8 mouse cellular contexts compared by ENCODE assay signal in the genomic region with DNA sequence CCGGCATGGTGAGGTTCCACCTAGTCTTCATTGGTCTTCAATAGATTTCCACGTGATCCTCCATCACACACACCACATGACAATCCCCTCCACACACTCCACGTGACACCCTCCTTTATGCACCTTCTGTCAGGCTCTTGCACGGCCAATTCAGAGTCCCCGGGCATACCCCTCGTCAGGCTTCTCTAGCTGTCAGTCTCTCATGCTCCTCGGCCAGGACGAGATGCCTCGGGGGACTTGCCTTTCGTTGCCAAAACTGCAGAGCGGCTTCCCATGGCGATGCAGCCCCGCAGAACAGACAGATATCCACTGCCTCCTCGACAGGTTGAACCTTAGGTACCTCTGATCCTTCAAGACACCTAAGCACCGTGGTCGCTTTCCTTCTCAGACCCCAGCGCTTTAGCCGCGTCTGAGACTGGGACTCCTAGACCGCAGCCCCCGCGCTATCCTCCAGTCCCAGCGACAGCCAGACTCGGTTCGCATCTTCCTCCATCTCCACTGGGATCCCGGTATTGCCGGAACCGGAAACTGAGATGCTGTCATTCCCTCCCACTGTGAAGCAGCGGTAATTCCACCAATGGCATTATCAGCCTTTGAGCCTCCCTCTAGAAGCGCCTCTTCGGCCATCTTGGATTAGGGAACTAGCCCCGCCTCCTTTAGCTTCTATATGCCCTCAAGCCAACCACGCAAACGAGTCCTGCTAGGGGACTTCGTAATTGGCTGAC. TPM values are rescaled to one million over a fixed set of nuclear protein-coding genes. Genes with fewer than 3 reads are reported as not detected.
A peak's percentile ranks its signal among the peaks of the same experiment; 100 is the strongest.
DNase-seq lines count a peak whose midpoint lies in the region; ATAC-seq lines count a peak whose summit lies in the region.

Gene Slc25a44 (minus strand): TSS at position 535 of the 725 bp plus-strand sequence.

- peaks cover 9% of the 10 kb centered on the region; the same call in 1 of the 2 replicates for H3K36me3 ChIP-seq in hindbrain, embryonic 16.5 days (ENCODE audit: control insufficient read depth, insufficient read depth, low read length)
- peaks cover 15% of the 10 kb centered on the region; the same call in 1 of the 2 replicates for H3K36me3 ChIP-seq in macrophage (ENCODE audit: inconsistent target)

- peak within 1 kb of the TSS; percentile 70 for H3K9ac ChIP-seq in hindbrain, embryonic 16.5 days (ENCODE audit: low read depth, low read length)

- H3K27me3 ChIP-seq in hindbrain, embryonic 16.5 days (replicated peaks; ENCODE audit: control insufficient read depth, insufficient read depth, low read length): no peaks in the 10 kb centered on the region

- WGBS in hindbrain, embryonic 16.5 days: 1% methylated on average over 35 of the region's 35 CpGs
- WGBS in macrophage (ENCODE audit: missing documents): under 1% methylated on average over 35 of the region's 35 CpGs

- H3K4me2 ChIP-seq in hindbrain, embryonic 16.5 days (ENCODE audit: low read length): peak within 1 kb of the TSS; percentile 64

- ATAC-seq in hindbrain, embryonic 16.5 days: peak; percentile 95

- H3K27ac ChIP-seq in hindbrain, embryonic 16.5 days (ENCODE audit: low read depth, low read length): peak within 1 kb of the TSS; percentile 76
- peak within 1 kb of the TSS; percentile 61 for H3K27ac ChIP-seq in macrophage

- H3K9me3 ChIP-seq in hindbrain, embryonic 16.5 days (ENCODE audit: control insufficient read depth, low read length): no peaks in the 10 kb centered on the region

- H3K4me3 ChIP-seq in hindbrain, embryonic 16.5 days (ENCODE audit: low read length): peak within 1 kb of the TSS; percentile 72
- peak within 1 kb of the TSS; percentile 93 for H3K4me3 ChIP-seq in macrophage (ENCODE audit: inconsistent target)

- H3K79me2 ChIP-seq in macrophage (ENCODE audit: inconsistent target): peaks cover 51% of the 10 kb centered on the region

- peak; percentile 93 for DNase-seq in WW6 (ENCODE audit: low read depth, low spot score)
- peak; percentile 76 to 92 for DNase-seq in cerebellum, postnatal 4 days (ENCODE audit: low spot score in 2 of 2)
- peak; percentile 99 for DNase-seq in gastrocnemius, adult 18-20 months (ENCODE audit: low spot score)
- DNase-seq in left cerebral cortex, adult 18-20 months (ENCODE audit: low spot score in 2 of 2): peak; percentile 93 to 95
- DNase-seq in right cerebral cortex, adult 18-20 months: peak; percentile 97
- peak; percentile 67 for DNase-seq in urinary bladder, postnatal 10 days (ENCODE audit: low spot score)

- H3K4me1 ChIP-seq in hindbrain, embryonic 16.5 days (ENCODE audit: control insufficient read depth, insufficient read depth, low read depth, low read length): peaks cover 24% of the 10 kb centered on the region

RNA-seq across cellular contexts. Expression of gene Slc25a44, which starts in this region (rescaled TPM):
- 10 to 100 TPM; 18.4 to 19.1 TPM for total RNA-seq in gastrocnemius, adult 18-20 months (2021)
- polyA plus RNA-seq in hindbrain, embryonic 16.5 days (2015; fragmentation: Nextera tagmentation; extraction: Ambion mirVana): 40.3 and 42.3 TPM in 2 replicates
- total RNA-seq in left cerebral cortex, adult 18-20 months (2021): 10 to 100 TPM; 77.0 to 78.9 TPM
- 10 to 100 TPM; 11.1 to 30.9 (median 17.3) TPM for total RNA-seq in macrophage (2018; cell fraction: chromatin; rRNA removed)
- 10 to 100 TPM; 26.0 to 45.2 (median 33.0) TPM for total RNA-seq in macrophage (2018; cell fraction: cytosol; rRNA removed)
- total RNA-seq in macrophage (2018; cell fraction: nucleus; rRNA removed): 10 to 100 TPM; 17.6 to 42.3 (median 27.8) TPM
- polyA plus RNA-seq in macrophage (2018): 23.0 to 38.3 TPM (median 30.3 TPM) in 3 replicates

Comparison
In these comparisons a context has a peak if more than half of its experiments do, and no peak if none do; other contexts are left out.
1. Peak in every context shown above with its lines: DNase-seq, ATAC-seq, H3K4me3 ChIP-seq and H3K27ac ChIP-seq.